Comparison of ENCODE assay signal across 8 mouse cellular contexts in the genomic region with DNA sequence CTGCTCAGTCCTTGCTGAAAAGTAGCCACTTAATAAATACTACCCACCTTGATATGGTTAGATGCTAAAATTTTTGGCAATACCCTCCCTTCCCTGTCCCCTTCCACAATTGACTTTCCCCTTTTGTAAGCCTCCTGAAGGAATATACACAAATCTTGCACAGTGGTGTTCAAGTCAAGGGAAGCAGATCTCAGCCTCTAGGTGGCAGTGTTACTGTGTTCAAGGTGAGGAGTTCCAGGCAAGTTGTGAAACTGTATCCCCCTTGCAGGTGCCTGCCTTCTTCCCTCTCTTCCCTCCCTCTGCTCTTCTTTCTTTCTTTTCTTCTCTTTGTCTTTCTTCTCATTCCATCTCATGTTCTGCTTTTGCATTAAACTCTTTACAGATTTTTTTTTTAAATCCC.
DNase-seq lines count a peak whose midpoint lies in the region; ATAC-seq lines count a peak whose summit lies in the region.

No protein-coding gene starts in this region.

- H3K27me3 ChIP-seq in liver, embryonic 12.5 days (replicated peaks): no peaks in the 10 kb centered on the region
- H3K27me3 ChIP-seq in neural tube, embryonic 12.5 days (replicated peaks): no peaks in the 10 kb centered on the region

- H3K9me3 ChIP-seq in liver, embryonic 12.5 days (replicated peaks): no peaks in the 10 kb centered on the region
- no peaks in the 10 kb centered on the region for H3K9me3 ChIP-seq in neural tube, embryonic 12.5 days

- no peak overlapping the region for H3K4me3 ChIP-seq in liver, embryonic 12.5 days
- no peak overlapping the region for H3K4me3 ChIP-seq in neural tube, embryonic 12.5 days

- no peak overlapping the region for H3K27ac ChIP-seq in liver, embryonic 12.5 days
- H3K27ac ChIP-seq in neural tube, embryonic 12.5 days: no peak overlapping the region

- H3K4me1 ChIP-seq in liver, embryonic 12.5 days: no peaks in the 10 kb centered on the region; the same call in 1 of the 2 replicates
- 0 out of 2 replicates have a peak, but pooled peaks cover 4% of the 10 kb centered on the region for H3K4me1 ChIP-seq in neural tube, embryonic 12.5 days

- no peak overlapping the region for H3K4me2 ChIP-seq in liver, embryonic 12.5 days
- no peak overlapping the region for H3K4me2 ChIP-seq in neural tube, embryonic 12.5 days (replicated peaks)

- H3K9ac ChIP-seq in liver, embryonic 12.5 days: no peak overlapping the region
- H3K9ac ChIP-seq in neural tube, embryonic 12.5 days: no peak overlapping the region

- ATAC-seq in liver, embryonic 12.5 days: no peak
- peak; percentile 58; the same call in 1 of the 2 replicates for ATAC-seq in neural tube, embryonic 12.5 days (ENCODE audit: low FRiP score, low read depth)

- DNase-seq in liver: peak; percentile 27
- DNase-seq in c-Kit-positive CD71-negative TER-119-negative erythroid progenitor cells, embryonic 14.5 days (ENCODE audit: low read depth): peak; percentile 18
- peak; percentile 5 for DNase-seq in fibroblast of lung, adult 2 months (ENCODE audit: low read depth)
- DNase-seq in hindlimb bud, embryonic 11.5 days (ENCODE audit: extremely low spot score, low read depth, low spot score): peak; percentile 58
- DNase-seq in left cerebral cortex, postnatal 36 days (ENCODE audit: low spot score in 2 of 2): peak; percentile 62 to 66
- DNase-seq in spleen, postnatal 10 days (ENCODE audit: low spot score in 2 of 2): no peak

- H3K36me3 ChIP-seq in liver, embryonic 12.5 days: no peaks in the 10 kb centered on the region
- no peaks in the 10 kb centered on the region for H3K36me3 ChIP-seq in neural tube, embryonic 12.5 days

- intact Hi-C loops in left cerebral cortex, postnatal 36 days (cut with DNase I): loop anchor here (5.0 to 10.0 kb wide), 5 partner anchors 191 to 909 kb away; no protein-coding TSS in a partner anchor

Comparison
In these comparisons a context has a peak if more than half of its experiments do, and no peak if none do; other contexts are left out.
1. DNase-seq: peak in liver (single experiment), c-Kit-positive CD71-negative TER-119-negative erythroid progenitor cells, embryonic 14.5 days (single experiment), fibroblast of lung, adult 2 months (single experiment), hindlimb bud, embryonic 11.5 days (single experiment) and left cerebral cortex, postnatal 36 days (2 of 2); none in spleen, postnatal 10 days (0 of 2).